In the genomic region with DNA sequence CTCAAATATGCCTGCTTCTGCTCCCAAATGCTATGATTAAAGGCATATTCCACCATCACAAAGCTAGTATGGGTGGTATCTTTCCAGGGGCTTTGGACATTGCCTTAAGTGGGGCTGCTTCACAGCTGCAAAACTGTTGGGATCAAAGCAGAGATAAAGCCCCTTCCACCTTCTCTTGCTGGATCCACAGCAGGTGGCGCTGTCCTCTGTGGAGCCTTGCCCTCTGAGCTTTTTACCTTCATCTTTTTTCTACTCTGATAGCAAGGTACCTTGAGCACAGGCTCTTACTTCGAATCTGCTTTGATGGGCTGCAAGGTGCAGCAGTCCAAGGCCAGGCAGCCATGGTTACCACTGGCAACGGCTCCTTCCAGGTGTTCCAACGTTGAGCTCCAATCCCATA, we compare ENCODE assay signal across 9 mouse cellular contexts. TPM values are rescaled to one million over a fixed set of nuclear protein-coding genes. Genes with fewer than 3 reads are reported as not detected.
DNase-seq lines count a peak whose midpoint lies in the region; ATAC-seq and TF ChIP-seq lines count a peak whose summit lies in the region.
"Had no signal": no experiment of that assay in that cellular context is flagged by ENCODE, and none has a peak within 500 bp of the region (broad histone marks: within the 10 kb centered on the region; RNA-seq: fewer than 3 reads in every experiment).

No protein-coding gene starts in this region.

- DNase-seq in cerebellum, postnatal 14 days = peak; percentile 19 to 50
- DNase-seq in cerebellum, adult 8-10 months = no peak
- peak; percentile 34 for DNase-seq in lung, postnatal 0 days (ENCODE audit: low spot score)
- DNase-seq in lung, postnatal 4 days = no peak
- peak; percentile 56 for DNase-seq in liver, embryonic 13.5 days
- no peak for DNase-seq in adrenal gland, adult 2 months

- H3K27ac ChIP-seq in lung, postnatal 0 days (ENCODE audit: low read length) = no peak overlapping the region
- H3K27ac ChIP-seq in bone marrow macrophage, adult 2 months (ENCODE audit: insufficient read depth, low read depth, low read length) = no peak overlapping the region
- peak overlapping the region; percentile 84 for H3K27ac ChIP-seq in liver, embryonic 13.5 days
- H3K27ac ChIP-seq: hindbrain, embryonic 15.5 days had no signal

- H3K27me3 ChIP-seq in lung, postnatal 0 days (replicated peaks; ENCODE audit: insufficient read depth, low read length) = no peaks in the 10 kb centered on the region
- no peaks in the 10 kb centered on the region for H3K27me3 ChIP-seq in liver, embryonic 13.5 days
- H3K27me3 ChIP-seq: hindbrain, embryonic 15.5 days had no signal

- H3K4me3 ChIP-seq in lung, postnatal 0 days (ENCODE audit: low read depth, low read length) = no peak overlapping the region
- no peak overlapping the region for H3K4me3 ChIP-seq in bone marrow macrophage, adult 2 months (ENCODE audit: insufficient read depth, low read length)
- H3K4me3 ChIP-seq in liver, embryonic 13.5 days (replicated peaks) = 0 out of 2 replicates have a peak overlapping the region, but pooled peaks have one; percentile 1
- H3K4me3 ChIP-seq: hindbrain, embryonic 15.5 days had no signal

- no peak overlapping the region for H3K4me2 ChIP-seq in lung, postnatal 0 days (replicated peaks; ENCODE audit: low read depth, low read length)
- H3K4me2 ChIP-seq in liver, embryonic 13.5 days = peak overlapping the region; percentile 46
- H3K4me2 ChIP-seq: hindbrain, embryonic 15.5 days had no signal

- TF ChIP-seq POLR2A in bone marrow macrophage, adult 2 months (IDR thresholded peaks at IDR 0.05; ENCODE audit: borderline replicate concordance, low read depth, low read length) = no peak

- 38% methylated on average over 4 of the region's 4 CpGs for WGBS in lung, postnatal 0 days
- WGBS in liver, embryonic 13.5 days (ENCODE audit: insufficient replicate concordance) = 25% methylated on average over 4 of the region's 4 CpGs

- H3K9ac ChIP-seq in lung, postnatal 0 days (replicated peaks; ENCODE audit: low read depth) = no peak overlapping the region
- peak overlapping the region; percentile 41 for H3K9ac ChIP-seq in liver, embryonic 13.5 days
- H3K9ac ChIP-seq: hindbrain, embryonic 15.5 days had no signal

- no peaks in the 10 kb centered on the region for H3K9me3 ChIP-seq in lung, postnatal 0 days (ENCODE audit: low read length)
- no peaks in the 10 kb centered on the region for H3K9me3 ChIP-seq in liver, embryonic 13.5 days (replicated peaks)
- H3K9me3 ChIP-seq: hindbrain, embryonic 15.5 days had no signal

- TF ChIP-seq CTCF in lung, postnatal 0 days (IDR thresholded peaks at IDR 0.05) = peak; percentile 80
- peak; percentile 52 for TF ChIP-seq CTCF in bone marrow macrophage, adult 2 months (IDR thresholded peaks at IDR 0.05; ENCODE audit: low read depth, low read length)

- TF ChIP-seq EP300 in lung, postnatal 0 days (IDR thresholded peaks at IDR 0.05) = no peak

- H3K36me3 ChIP-seq in lung, postnatal 0 days (ENCODE audit: insufficient read depth, low read length) = no peaks in the 10 kb centered on the region
- H3K36me3 ChIP-seq in liver, embryonic 13.5 days = no peaks in the 10 kb centered on the region
- H3K36me3 ChIP-seq: hindbrain, embryonic 15.5 days had no signal

- H3K4me1 ChIP-seq in lung, postnatal 0 days (ENCODE audit: insufficient read depth, low read depth, low read length) = no peaks in the 10 kb centered on the region
- no peaks in the 10 kb centered on the region for H3K4me1 ChIP-seq in bone marrow macrophage, adult 2 months (ENCODE audit: control insufficient read depth, insufficient read depth, low read length)
- H3K4me1 ChIP-seq in liver, embryonic 13.5 days (replicated peaks) = peaks cover 33% of the 10 kb centered on the region
- H3K4me1 ChIP-seq: hindbrain, embryonic 15.5 days had no signal

- ATAC-seq in lung, postnatal 0 days = no peak
- ATAC-seq in liver, embryonic 13.5 days (ENCODE audit: low read depth) = peak; percentile 19; the same call in 1 of the 2 replicates
- ATAC-seq in inflammation-experienced regulatory T-cells, adult 6 months = no peak

RNA-seq across cellular contexts. Expression of a gene that starts 49.9 kb away (rescaled TPM):
- 9.4 and 12.7 TPM in 2 replicates for polyA plus RNA-seq in lung, postnatal 0 days (2015; fragmentation: Nextera tagmentation; extraction: Ambion mirVana)
- polyA plus RNA-seq in bone marrow macrophage, adult 2 months (2012; ENCODE audit: insufficient read depth, insufficient read length, missing spikeins) = 17.0 and 17.8 TPM in 2 replicates
- 19.7 and 21.7 TPM in 2 replicates for polyA plus RNA-seq in liver, embryonic 13.5 days (2015; fragmentation: Nextera tagmentation; extraction: Ambion mirVana)
- polyA plus RNA-seq in inflammation-experienced regulatory T-cells, adult 6 months (2017; shearing (Covaris generic)) = 10 to 100 TPM; 20.5 to 31.9 (median 22.5) TPM
- 10 to 100 TPM; 31.6 to 35.3 TPM for total RNA-seq in adrenal gland, adult 2 months (2021)
- polyA plus RNA-seq in adrenal gland, adult 2 months (2012; rRNA removed) = 2.1 and 2.2 TPM in 2 replicates

RNA-seq across cellular contexts. Expression of a gene that starts 50.2 kb away (rescaled TPM):
- not detected in 2 replicates for polyA plus RNA-seq in lung, postnatal 0 days (2015; fragmentation: Nextera tagmentation; extraction: Ambion mirVana)
- polyA plus RNA-seq in bone marrow macrophage, adult 2 months (2012; ENCODE audit: insufficient read depth, insufficient read length, missing spikeins) = not detected in 2 replicates
- 0.10 and 0.24 TPM in 2 replicates for polyA plus RNA-seq in liver, embryonic 13.5 days (2015; fragmentation: Nextera tagmentation; extraction: Ambion mirVana)
- polyA plus RNA-seq in inflammation-experienced regulatory T-cells, adult 6 months (2017; shearing (Covaris generic)) = not detected
- total RNA-seq in adrenal gland, adult 2 months (2021) = under 1 TPM in 1 of 2 experiments, not detected in 1; 0.23 TPM
- not detected in 2 replicates for polyA plus RNA-seq in adrenal gland, adult 2 months (2012; rRNA removed)

Comparison
In these comparisons a context has a peak if more than half of its experiments do, and no peak if none do; other contexts are left out.
1. DNase-seq: peak in cerebellum, postnatal 14 days (2 of 2), lung, postnatal 0 days (single experiment) and liver, embryonic 13.5 days (single experiment); none in cerebellum, adult 8-10 months (single experiment), lung, postnatal 4 days (0 of 2) and adrenal gland, adult 2 months (single experiment).